Mouse (Mus musculus): ENCODE data around the gene Sppl2b. TPM values are rescaled to one million over a fixed set of nuclear protein-coding genes. Genes with fewer than 3 reads are reported as not detected.

Gene Sppl2b
- total and polyA plus RNA-seq, 2 experiments from 2014 or later: 24.2 to 44.4 TPM

DNA sequence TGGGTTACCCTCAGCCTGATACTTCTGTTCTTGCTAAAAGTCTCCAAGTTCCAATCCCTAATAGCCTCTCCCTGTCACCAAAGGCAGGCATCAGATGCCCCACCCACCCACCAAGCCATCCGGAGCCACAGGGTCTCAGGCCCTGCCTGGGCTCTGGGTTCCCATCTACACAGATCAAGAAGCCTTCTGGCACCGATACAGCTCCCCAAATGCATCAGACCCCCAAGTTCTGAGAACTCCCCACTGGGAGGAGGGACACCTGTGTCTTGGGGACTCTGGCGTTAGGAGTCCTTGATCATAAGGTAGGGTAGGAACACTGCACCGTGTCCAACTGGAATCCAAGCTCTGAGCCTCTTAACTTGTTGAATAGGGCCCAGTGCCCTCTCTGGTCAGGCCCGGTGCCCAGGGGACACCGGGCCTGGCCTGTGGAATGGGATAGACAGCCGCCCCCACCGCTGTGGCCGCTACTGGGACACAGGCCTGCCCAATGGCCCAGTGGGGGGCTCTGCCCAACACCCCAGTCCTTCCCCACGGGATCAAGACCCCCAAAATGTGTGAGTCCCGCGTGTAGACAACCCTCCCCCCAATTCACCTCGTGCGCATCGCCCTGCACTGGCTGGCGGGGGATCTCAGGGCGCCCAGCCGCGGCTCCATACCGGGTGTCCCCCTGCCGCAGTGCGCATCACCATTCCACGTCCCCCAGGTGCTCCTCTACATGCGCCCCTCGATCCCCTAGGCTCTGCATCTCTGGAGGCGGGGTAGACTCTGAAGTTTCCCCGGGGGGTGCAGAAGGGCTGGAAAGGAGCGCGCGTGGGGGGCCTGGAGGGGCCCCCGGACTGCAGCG, 11.8 kb upstream of the Sppl2b start:
- peak overlapping the region; percentile 43 for H3K9ac ChIP-seq (replicated peaks; ENCODE audit: low read depth, low read length)
- peaks cover 9% of the 10 kb centered on the region; the same call in 1 of the 2 replicates for H3K4me1 ChIP-seq (ENCODE audit: control insufficient read depth, insufficient read depth)
- H3K27ac ChIP-seq (ENCODE audit: low read depth): no peak overlapping the region
- 14% methylated on average over 32 of the region's 32 CpGs for WGBS
- no peaks in the 10 kb centered on the region for H3K9me3 ChIP-seq (replicated peaks; ENCODE audit: control insufficient read depth, low read length)
- peak overlapping the region; percentile 78 for H3K4me2 ChIP-seq (ENCODE audit: low read depth, low read length)
- ATAC-seq (ENCODE audit: insufficient read depth, low read depth) (no peak), DNase-seq (ENCODE audit: low spot score) (no peak)
- H3K27me3 ChIP-seq (ENCODE audit: control insufficient read depth, insufficient read depth, low read length): peaks cover 30% of the 10 kb centered on the region
- H3K36me3 ChIP-seq (replicated peaks; ENCODE audit: control insufficient read depth, insufficient read depth, low read length): no peaks in the 10 kb centered on the region
- TF ChIP-seq CTCF (IDR thresholded peaks at IDR 0.05; ENCODE audit: low read depth) (no peak), EP300 (IDR thresholded peaks at IDR 0.05; ENCODE audit: low read depth) (no peak)
- H3K4me3 ChIP-seq (ENCODE audit: low read depth, low read length): peak overlapping the region; percentile 44

DNA sequence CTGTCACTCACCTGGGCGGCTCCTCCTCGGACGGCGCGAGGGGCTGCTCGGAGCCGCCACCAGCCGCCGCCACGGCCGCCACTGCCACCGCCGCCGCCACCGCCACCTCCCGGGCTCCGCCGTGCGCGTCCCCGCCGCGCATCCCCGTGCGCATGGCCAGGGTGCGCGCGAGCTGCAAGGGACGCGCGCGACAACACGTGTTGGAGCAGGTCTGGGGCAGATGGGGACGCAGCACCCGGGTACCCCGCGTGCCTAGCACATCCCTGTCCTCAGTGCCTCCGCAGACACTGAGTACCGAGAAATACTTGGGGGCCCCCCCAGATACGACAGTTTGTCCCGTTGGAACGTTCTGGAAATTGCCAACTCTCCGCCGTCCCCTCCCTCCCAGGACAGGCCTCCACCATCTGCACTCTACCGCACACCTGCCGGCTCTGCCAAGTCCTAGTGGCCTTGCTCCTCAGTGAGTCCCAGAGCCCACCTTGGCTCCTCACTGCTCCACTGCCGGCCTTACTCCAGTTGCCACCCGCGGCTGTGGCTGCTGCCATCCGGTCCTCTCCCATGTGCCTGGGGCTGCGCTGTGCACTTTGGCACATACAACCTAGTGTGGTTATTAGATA, 11.0 kb upstream of the Sppl2b start, which contains the start of gene Lingo3:
Lingo3 (minus strand) TSS at position 109 of the 617 bp plus-strand sequence.
- peaks cover 30% of the 10 kb centered on the region for H3K27me3 ChIP-seq (ENCODE audit: control insufficient read depth, insufficient read depth, low read length)

GRCm38 (mm10) chr10:80845055-80845693, 9.9 kb upstream of the Sppl2b start:
- no peak overlapping the region for H3K4me3 ChIP-seq (ENCODE audit: low read depth, low read length)
- no peak overlapping the region for H3K4me2 ChIP-seq (ENCODE audit: low read depth, low read length)
- no peak overlapping the region for H3K9ac ChIP-seq (replicated peaks; ENCODE audit: low read depth, low read length)
- no peak for DNase-seq (ENCODE audit: low spot score)
- no peaks in the 10 kb centered on the region for H3K36me3 ChIP-seq (replicated peaks; ENCODE audit: control insufficient read depth, insufficient read depth, low read length)
- ATAC-seq (ENCODE audit: insufficient read depth, low read depth): no peak
- peaks cover 30% of the 10 kb centered on the region for H3K27me3 ChIP-seq (ENCODE audit: control insufficient read depth, insufficient read depth, low read length)
- WGBS: 31% methylated on average over 8 of the region's 8 CpGs
- H3K27ac ChIP-seq (ENCODE audit: low read depth): no peak overlapping the region
- peaks cover 9% of the 10 kb centered on the region for H3K4me1 ChIP-seq (ENCODE audit: control insufficient read depth, insufficient read depth)
- TF ChIP-seq EP300 (IDR thresholded peaks at IDR 0.05; ENCODE audit: low read depth): no peak
- no peak for TF ChIP-seq CTCF (IDR thresholded peaks at IDR 0.05; ENCODE audit: low read depth)
- no peaks in the 10 kb centered on the region for H3K9me3 ChIP-seq (replicated peaks; ENCODE audit: control insufficient read depth, low read length)

More for the DNA sequence above, 11.0 kb upstream of the Sppl2b start, which contains the start of gene Lingo3:
- no peaks in the 10 kb centered on the region for H3K36me3 ChIP-seq (replicated peaks; ENCODE audit: control insufficient read depth, insufficient read depth, low read length)
- peak; percentile 22; the same call in 1 of the 2 replicates for ATAC-seq (ENCODE audit: insufficient read depth, low read depth)
- TF ChIP-seq EP300 (IDR thresholded peaks at IDR 0.05; ENCODE audit: low read depth) (no peak), CTCF (IDR thresholded peaks at IDR 0.05; ENCODE audit: low read depth) (no peak)
- DNase-seq (ENCODE audit: low spot score): no peak
- peak within 1 kb of the TSS; percentile 78 for H3K4me2 ChIP-seq (ENCODE audit: low read depth, low read length)
- peaks cover 9% of the 10 kb centered on the region for H3K4me1 ChIP-seq (ENCODE audit: control insufficient read depth, insufficient read depth)
- peak within 1 kb of the TSS; percentile 43 for H3K9ac ChIP-seq (replicated peaks; ENCODE audit: low read depth, low read length)
- no peak within 1 kb of the TSS for H3K27ac ChIP-seq (ENCODE audit: low read depth)
- 6% methylated on average over 49 of the region's 51 CpGs for WGBS
- H3K9me3 ChIP-seq (replicated peaks; ENCODE audit: control insufficient read depth, low read length): no peaks in the 10 kb centered on the region
- H3K4me3 ChIP-seq (ENCODE audit: low read depth, low read length): peak within 1 kb of the TSS; percentile 44

- H3K4me1 ChIP-seq (ENCODE audit: control insufficient read depth, insufficient read depth): peaks cover 9% of the 10 kb centered on the region
- DNase-seq (ENCODE audit: low spot score) (no peak), ATAC-seq (ENCODE audit: insufficient read depth, low read depth) (no peak)
- no peak for TF ChIP-seq CTCF (IDR thresholded peaks at IDR 0.05; ENCODE audit: low read depth)
- TF ChIP-seq EP300 (IDR thresholded peaks at IDR 0.05; ENCODE audit: low read depth): no peak
- H3K36me3 ChIP-seq (replicated peaks; ENCODE audit: control insufficient read depth, insufficient read depth, low read length): no peaks in the 10 kb centered on the region
- no peak overlapping the region for H3K4me2 ChIP-seq (ENCODE audit: low read depth, low read length)
- no peaks in the 10 kb centered on the region for H3K9me3 ChIP-seq (replicated peaks; ENCODE audit: control insufficient read depth, low read length)
- H3K4me3 ChIP-seq (ENCODE audit: low read depth, low read length): no peak overlapping the region
- H3K27me3 ChIP-seq (ENCODE audit: control insufficient read depth, insufficient read depth, low read length): peaks cover 30% of the 10 kb centered on the region
- H3K27ac ChIP-seq (ENCODE audit: low read depth): no peak overlapping the region
- 70% methylated on average over 12 of the region's 12 CpGs for whole genome bisulfite sequencing
- no peak overlapping the region for H3K9ac ChIP-seq (replicated peaks; ENCODE audit: low read depth, low read length)
These were observed 9.3 kb upstream of the Sppl2b start for GRCm38 (mm10) chr10:80845732-80846131.

DNA sequence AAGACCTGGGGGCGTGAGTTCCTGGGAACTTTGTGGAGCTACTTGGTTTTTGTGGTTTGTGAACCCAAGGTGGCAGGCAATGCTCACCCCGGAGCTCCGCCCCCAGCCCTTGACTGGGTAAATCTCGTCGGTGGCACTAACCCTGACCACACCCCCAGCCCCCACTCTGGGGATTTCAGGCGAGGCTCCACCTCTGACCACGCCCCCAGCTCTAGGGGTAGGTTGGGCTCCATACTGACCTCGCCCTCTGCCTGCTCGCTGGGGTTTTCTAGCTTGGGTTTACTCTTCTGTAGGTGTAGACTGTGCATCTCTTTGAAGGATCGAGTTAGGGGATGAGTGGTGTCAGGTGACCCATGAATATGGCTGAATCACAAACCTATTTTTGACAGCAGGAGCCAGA, 6.5 kb upstream of the Sppl2b start:
- H3K27me3 ChIP-seq (ENCODE audit: control insufficient read depth, insufficient read depth, low read length): peaks cover 16% of the 10 kb centered on the region
- no peak for DNase-seq (ENCODE audit: low spot score)
- TF ChIP-seq EP300 (IDR thresholded peaks at IDR 0.05; ENCODE audit: low read depth) (no peak), CTCF (IDR thresholded peaks at IDR 0.05; ENCODE audit: low read depth) (no peak)
- no peak overlapping the region for H3K4me3 ChIP-seq (ENCODE audit: low read depth, low read length)
- peak; percentile 43 for ATAC-seq (ENCODE audit: insufficient read depth, low read depth)
- no peak overlapping the region for H3K9ac ChIP-seq (replicated peaks; ENCODE audit: low read depth, low read length)
- WGBS: 9% methylated on average over 10 of the region's 10 CpGs
- peaks cover 17% of the 10 kb centered on the region for H3K36me3 ChIP-seq (replicated peaks; ENCODE audit: control insufficient read depth, insufficient read depth, low read length)
- H3K9me3 ChIP-seq (replicated peaks; ENCODE audit: control insufficient read depth, low read length): no peaks in the 10 kb centered on the region
- H3K27ac ChIP-seq (ENCODE audit: low read depth): no peak overlapping the region
- H3K4me2 ChIP-seq (ENCODE audit: low read depth, low read length): no peak overlapping the region
- H3K4me1 ChIP-seq (ENCODE audit: control insufficient read depth, insufficient read depth): peaks cover 8% of the 10 kb centered on the region

Measured in heart, postnatal 0 days (tissue).